Mouse (Mus musculus) hindbrain, embryonic 16.5 days (tissue): ENCODE measurements around the gene Mrps14. TPM values are rescaled to one million over a fixed set of nuclear protein-coding genes. Genes with fewer than 3 reads are reported as not detected.
A peak's percentile ranks its signal among the peaks of the same experiment; 100 is the strongest.

ENCODE experiments used
- ATAC-seq: fragments of 200-750 bp; cut with Nextera tagmentation; 2 replicates; pipeline ENCODE4 v1.8.0; 2017; ENCODE audit warnings: moderate TSS enrichment, moderate library complexity
- H3K27ac ChIP-seq: fragments of 300-500 bp; sonication (generic); 2 replicates; pipeline ENCODE4 v1.5.1; 2014; ENCODE audit warnings: low read depth, mild to moderate bottlenecking, control low read depth, low read length, moderate library complexity
- H3K27me3 ChIP-seq: fragments of 300-500 bp; sonication (generic); replicated peaks from 2 replicates; pipeline ENCODE4 v1.6.1; 2014; ENCODE audit warnings: low read length; ENCODE audit not compliant: control insufficient read depth, insufficient read depth
- H3K36me3 ChIP-seq: fragments of 300-500 bp; sonication (generic); 2 replicates; pipeline ENCODE4 v1.6.1; 2014; ENCODE audit warnings: mild to moderate bottlenecking, low read length, moderate library complexity, mixed read lengths; ENCODE audit not compliant: control insufficient read depth, insufficient read depth
- H3K4me1 ChIP-seq: fragments of 300-500 bp; sonication (generic); 2 replicates; pipeline ENCODE4 v1.6.1; 2014; ENCODE audit warnings: low read depth, low read length; ENCODE audit not compliant: control insufficient read depth, insufficient read depth
- H3K4me2 ChIP-seq: fragments of 300-500 bp; sonication (generic); 2 replicates; pipeline ENCODE4 v1.6.1; 2014; ENCODE audit warnings: mild to moderate bottlenecking, low read length, control low read depth, moderate library complexity
- H3K4me3 ChIP-seq: fragments of 300-500 bp; sonication (generic); 2 replicates; pipeline ENCODE4 v1.5.1; 2014; ENCODE audit warnings: mild to moderate bottlenecking, low read length, control low read depth, moderate library complexity
- H3K9ac ChIP-seq: fragments of 300-500 bp; sonication (generic); 2 replicates; pipeline ENCODE4 v1.6.1; 2014; ENCODE audit warnings: low read depth, mild to moderate bottlenecking, control low read depth, low read length, moderate library complexity
- H3K9me3 ChIP-seq: fragments of 300-500 bp; sonication (generic); 2 replicates; pipeline ENCODE4 v1.6.1; 2014; ENCODE audit warnings: mild to moderate bottlenecking, low read length, moderate library complexity; ENCODE audit not compliant: control insufficient read depth
- WGBS: fragments of 180-500 bp; shearing (Covaris S2); extraction: QIAGEN DNeasy Blood & Tissue Kit; methylation state at CpG from one replicate; pipeline ENCODE4 v1.1.7; 2014; 5-methylcytosine and 5-hydroxymethylcytosine counted together
- polyA plus RNA-seq: library from polyadenylated mRNA; unstranded; fragments of >200 nt; fragmentation: Nextera tagmentation; extraction: Ambion mirVana; gene quantifications from 2 replicates; pipeline ENCODE4 v1.2.1, GENCODE M21; 2015

The Mrps14 gene
- polyA plus RNA-seq, 1 experiment from 2014 or later, result 137 TPM

DNA sequence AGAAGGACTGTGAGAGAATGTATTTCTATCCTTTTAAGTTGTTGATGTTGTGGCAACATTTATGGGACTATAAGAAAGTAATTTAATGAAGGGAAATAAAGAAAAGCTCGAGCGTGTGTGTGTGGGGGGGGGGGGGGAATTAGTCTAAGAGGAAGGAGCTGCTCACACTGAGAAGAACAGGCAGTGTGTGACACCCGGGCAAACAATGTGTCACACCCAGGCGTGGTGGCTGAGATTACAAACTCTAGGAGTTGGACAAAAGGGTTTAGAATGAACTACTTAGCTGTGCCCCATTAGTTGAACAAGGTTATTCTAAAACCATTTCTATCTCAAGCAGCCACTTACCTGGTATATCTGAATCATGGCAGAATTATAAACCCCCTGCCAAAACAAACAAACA lies 13.8 kb upstream of the Mrps14 start:
- no peak for ATAC-seq
- no peaks in the 10 kb centered on the region for H3K36me3 ChIP-seq
- H3K4me1 ChIP-seq, result no peaks in the 10 kb centered on the region
- no peak overlapping the region for H3K4me2 ChIP-seq
- no peak overlapping the region for H3K4me3 ChIP-seq
- H3K9ac ChIP-seq, result no peak overlapping the region
- no peaks in the 10 kb centered on the region for H3K9me3 ChIP-seq
- H3K27ac ChIP-seq, result no peak overlapping the region
- no peaks in the 10 kb centered on the region for H3K27me3 ChIP-seq
- 80% methylated on average over 4 of the region's 4 CpGs for WGBS

DNA sequence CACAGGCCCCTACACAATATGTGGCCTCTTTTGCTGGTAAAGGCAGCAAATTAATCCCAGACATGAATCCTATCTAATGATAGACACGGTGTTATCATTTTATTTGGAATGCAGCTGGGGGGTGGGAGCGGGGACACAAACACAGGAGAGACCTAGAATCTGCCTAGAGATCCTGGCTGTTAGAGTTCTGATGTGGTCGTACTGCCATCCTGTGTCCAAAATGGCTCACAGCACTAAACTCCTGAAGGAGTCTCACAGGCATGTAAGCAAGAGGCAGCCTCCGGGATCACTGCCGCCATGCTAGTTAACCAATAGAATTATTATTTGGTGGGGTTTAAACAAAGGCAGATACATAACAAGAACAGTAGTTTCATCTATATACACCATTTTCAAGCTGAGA lies 10.5 kb upstream of the Mrps14 start:
- Histone ChIP-seq H3K4me2 (no peak overlapping the region), H3K4me1 (no peaks in the 10 kb centered on the region), H3K9ac (no peak overlapping the region), H3K27me3 (no peaks in the 10 kb centered on the region), H3K9me3 (no peaks in the 10 kb centered on the region), H3K4me3 (no peak overlapping the region), H3K27ac (no peak overlapping the region), H3K36me3 (no peaks in the 10 kb centered on the region)
- WGBS, result 16% methylated on average over 5 of the region's 5 CpGs
- peak; percentile 94 for ATAC-seq

DNA sequence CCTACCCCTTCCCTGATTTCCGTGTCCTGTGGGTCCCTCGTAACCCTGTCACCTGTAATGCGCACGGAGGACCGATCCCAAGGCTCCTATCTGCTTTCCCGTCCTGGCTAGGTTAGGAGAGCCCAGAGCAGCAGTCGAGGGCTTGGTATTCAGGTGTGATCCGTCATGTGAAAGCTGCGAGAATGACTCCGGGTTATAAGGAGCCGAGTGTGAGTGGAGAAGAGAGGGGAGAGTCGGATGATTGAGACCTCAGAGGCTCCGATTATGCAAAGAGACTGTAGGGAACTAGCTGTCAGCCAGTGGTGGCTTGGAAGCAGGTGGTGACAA lies 285 bp downstream of the Mrps14 start:
- peak overlapping the region; percentile 80 for H3K4me3 ChIP-seq
- peak overlapping the region; percentile 83 for H3K9ac ChIP-seq
- peaks cover 2% of the 10 kb centered on the region; the same call in 1 of the 2 replicates for H3K36me3 ChIP-seq
- peaks cover 2% of the 10 kb centered on the region; the same call in 1 of the 2 replicates for H3K4me1 ChIP-seq
- H3K9me3 ChIP-seq, result no peaks in the 10 kb centered on the region
- H3K27ac ChIP-seq, result peak overlapping the region; percentile 84
- no peaks in the 10 kb centered on the region for H3K27me3 ChIP-seq
- ATAC-seq, result no peak; the same call in 1 of the 2 replicates
- under 1% methylated on average over 13 of the region's 13 CpGs for WGBS
- peak overlapping the region; percentile 75 for H3K4me2 ChIP-seq

DNA sequence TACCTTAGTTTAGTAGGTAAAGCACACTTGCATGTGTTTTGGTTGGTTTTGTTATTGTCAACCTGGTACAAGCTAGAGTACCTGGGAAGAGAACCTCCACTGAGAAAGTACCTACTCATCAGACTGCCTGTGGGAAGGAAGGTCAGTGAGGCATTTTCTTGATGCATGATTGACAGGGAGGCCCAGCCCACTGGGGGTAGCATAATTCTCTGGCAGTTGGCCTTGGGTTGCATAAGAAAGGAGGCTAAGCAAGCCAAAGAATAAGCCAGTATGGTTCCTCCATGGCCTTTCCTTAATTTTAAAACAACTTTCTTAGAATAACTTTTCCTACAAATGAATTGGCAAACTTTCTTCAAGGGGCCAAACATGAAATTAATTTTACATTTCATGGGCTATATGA lies 10.5 kb downstream of the Mrps14 start:
- Histone ChIP-seq H3K9me3 (no peaks in the 10 kb centered on the region), H3K4me1 (peaks cover 8% of the 10 kb centered on the region), H3K9ac (no peak overlapping the region), H3K4me2 (no peak overlapping the region), H3K36me3 (peaks cover 41% of the 10 kb centered on the region), H3K27ac (no peak overlapping the region), H3K27me3 (no peaks in the 10 kb centered on the region), H3K4me3 (no peak overlapping the region)
- no peak for ATAC-seq

DNA sequence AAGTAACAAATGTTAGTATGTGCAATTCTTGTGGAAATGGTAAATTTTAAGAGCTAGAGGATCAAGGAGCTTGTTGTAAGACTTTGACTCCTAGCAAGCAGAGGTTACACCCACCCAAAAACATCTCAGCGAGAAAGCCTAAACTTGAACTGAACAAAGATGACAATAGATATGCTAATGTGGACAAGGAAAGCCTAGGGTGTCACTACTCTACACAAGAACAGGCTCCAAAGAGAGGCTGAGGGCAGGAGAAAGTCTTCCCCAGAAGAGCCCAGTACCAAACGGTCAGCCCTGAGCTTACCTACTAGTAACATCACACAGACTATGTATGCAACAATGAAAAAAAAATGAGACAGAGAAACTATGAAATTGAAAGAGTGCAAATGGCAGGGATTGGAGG lies 14.8 kb downstream of the Mrps14 start:
- Histone ChIP-seq H3K4me2 (no peak overlapping the region), H3K27ac (no peak overlapping the region)

DNA sequence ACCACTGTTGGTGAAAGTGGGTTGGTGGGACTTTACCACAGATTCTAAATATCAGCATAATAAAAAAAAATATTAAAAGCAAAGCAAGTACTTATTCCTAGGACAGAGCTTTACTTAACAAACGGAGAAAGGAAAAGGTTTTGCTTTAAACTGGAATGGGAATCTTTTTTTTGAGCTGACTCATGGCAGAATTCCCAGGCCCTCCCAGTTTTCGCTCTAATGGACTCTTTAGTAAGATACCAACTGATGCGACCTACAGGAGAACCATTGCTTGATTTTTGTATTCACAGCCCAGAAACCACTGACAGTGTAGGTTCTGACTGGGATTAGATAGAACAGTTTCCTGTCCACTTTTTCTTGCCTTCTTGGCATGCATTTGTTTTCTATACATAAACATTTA lies 15.6 kb downstream of the Mrps14 start:
- Histone ChIP-seq H3K4me3 (peak overlapping the region; percentile 93), H3K36me3 (peaks cover 15% of the 10 kb centered on the region), H3K9me3 (no peaks in the 10 kb centered on the region), H3K4me2 (peak overlapping the region; percentile 84), H3K4me1 (peaks cover 20% of the 10 kb centered on the region), H3K27me3 (no peaks in the 10 kb centered on the region), H3K9ac (no peak overlapping the region), H3K27ac (no peak overlapping the region)
- no peak for ATAC-seq
- WGBS, result 51% methylated on average over 3 of the region's 3 CpGs

More for the DNA sequence above, 14.8 kb downstream of the Mrps14 start:
- H3K36me3 ChIP-seq, result peaks cover 22% of the 10 kb centered on the region
- 19% methylated on average over 2 of the region's 2 CpGs for WGBS
- H3K4me3 ChIP-seq, result no peak overlapping the region
- no peaks in the 10 kb centered on the region for H3K27me3 ChIP-seq
- H3K4me1 ChIP-seq, result peaks cover 20% of the 10 kb centered on the region
- H3K9ac ChIP-seq, result no peak overlapping the region
- no peaks in the 10 kb centered on the region for H3K9me3 ChIP-seq
- no peak for ATAC-seq

DNA sequence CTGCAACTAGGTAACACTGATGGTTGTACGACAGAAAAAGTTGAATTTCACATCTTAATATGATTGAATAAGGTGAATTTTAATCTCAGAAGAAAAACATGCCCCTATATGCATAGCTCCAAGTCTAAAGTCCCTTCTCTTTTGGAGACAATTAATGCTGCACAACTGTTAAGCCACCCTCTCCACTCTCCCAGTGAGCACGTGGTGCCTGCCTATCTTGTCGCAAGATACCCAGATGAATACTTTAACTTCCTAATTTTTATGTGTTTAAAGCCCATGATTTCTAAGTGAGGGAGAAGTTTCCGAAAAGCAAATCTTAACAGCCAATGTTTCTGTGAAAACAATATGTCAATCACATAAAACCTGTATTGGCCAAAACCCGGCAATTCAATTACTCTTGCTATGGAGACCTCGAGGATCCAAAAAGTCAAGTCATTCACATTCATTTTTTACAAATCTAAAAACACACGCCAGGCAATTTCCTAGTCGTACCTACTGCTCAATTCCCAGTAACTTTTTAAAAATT lies 16.6 kb downstream of the Mrps14 start:
- no peak for ATAC-seq
- Histone ChIP-seq H3K9me3 (no peaks in the 10 kb centered on the region), H3K4me1 (peaks cover 20% of the 10 kb centered on the region), H3K27me3 (no peaks in the 10 kb centered on the region), H3K36me3 (peaks cover 9% of the 10 kb centered on the region; the same call in 1 of the 2 replicates), H3K9ac (peak overlapping the region; percentile 96), H3K4me2 (peak overlapping the region; percentile 84), H3K27ac (peak overlapping the region; percentile 91), H3K4me3 (peak overlapping the region; percentile 93)
- 2% methylated on average over 8 of the region's 8 CpGs for WGBS

DNA sequence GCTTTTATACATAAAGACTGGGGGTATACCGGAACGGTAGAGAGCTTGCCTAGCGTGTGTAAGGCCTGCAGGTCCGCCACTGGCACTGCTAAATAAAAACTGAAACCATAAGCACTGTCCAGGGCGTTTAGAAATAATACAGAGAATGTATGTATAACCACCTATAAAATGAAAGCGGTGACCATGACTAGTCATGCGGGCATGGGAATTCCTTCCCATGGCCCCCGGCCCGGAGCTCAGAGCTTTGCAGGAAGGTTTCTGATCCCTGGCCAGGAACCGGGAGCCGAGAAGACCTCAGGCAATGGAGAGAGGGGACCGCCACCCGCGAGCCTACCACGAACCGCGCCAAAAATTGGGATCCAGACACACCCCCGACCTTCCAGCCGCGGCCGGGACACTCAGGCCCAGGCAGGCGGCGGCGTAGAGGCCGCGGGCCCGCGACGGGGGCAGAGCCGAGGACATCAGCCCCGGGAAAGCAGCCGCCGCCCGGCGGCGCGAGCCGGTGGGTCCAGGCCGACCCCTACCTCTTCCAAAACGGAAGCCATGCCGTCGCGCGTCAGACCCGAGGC lies 17.2 kb downstream of the Mrps14 start:
- no peaks in the 10 kb centered on the region for H3K9me3 ChIP-seq
- 0% methylated on average over 45 of the region's 45 CpGs for WGBS
- 0 out of 2 replicates have a peak, but pooled peaks cover 7% of the 10 kb centered on the region for H3K36me3 ChIP-seq
- H3K9ac ChIP-seq, result peak overlapping the region; percentile 96
- peak; percentile 70 for ATAC-seq
- H3K4me1 ChIP-seq, result peaks cover 20% of the 10 kb centered on the region
- H3K4me2 ChIP-seq, result peak overlapping the region; percentile 84
- H3K4me3 ChIP-seq, result peak overlapping the region; percentile 93
- no peaks in the 10 kb centered on the region for H3K27me3 ChIP-seq
- H3K27ac ChIP-seq, result peak overlapping the region; percentile 91

DNA sequence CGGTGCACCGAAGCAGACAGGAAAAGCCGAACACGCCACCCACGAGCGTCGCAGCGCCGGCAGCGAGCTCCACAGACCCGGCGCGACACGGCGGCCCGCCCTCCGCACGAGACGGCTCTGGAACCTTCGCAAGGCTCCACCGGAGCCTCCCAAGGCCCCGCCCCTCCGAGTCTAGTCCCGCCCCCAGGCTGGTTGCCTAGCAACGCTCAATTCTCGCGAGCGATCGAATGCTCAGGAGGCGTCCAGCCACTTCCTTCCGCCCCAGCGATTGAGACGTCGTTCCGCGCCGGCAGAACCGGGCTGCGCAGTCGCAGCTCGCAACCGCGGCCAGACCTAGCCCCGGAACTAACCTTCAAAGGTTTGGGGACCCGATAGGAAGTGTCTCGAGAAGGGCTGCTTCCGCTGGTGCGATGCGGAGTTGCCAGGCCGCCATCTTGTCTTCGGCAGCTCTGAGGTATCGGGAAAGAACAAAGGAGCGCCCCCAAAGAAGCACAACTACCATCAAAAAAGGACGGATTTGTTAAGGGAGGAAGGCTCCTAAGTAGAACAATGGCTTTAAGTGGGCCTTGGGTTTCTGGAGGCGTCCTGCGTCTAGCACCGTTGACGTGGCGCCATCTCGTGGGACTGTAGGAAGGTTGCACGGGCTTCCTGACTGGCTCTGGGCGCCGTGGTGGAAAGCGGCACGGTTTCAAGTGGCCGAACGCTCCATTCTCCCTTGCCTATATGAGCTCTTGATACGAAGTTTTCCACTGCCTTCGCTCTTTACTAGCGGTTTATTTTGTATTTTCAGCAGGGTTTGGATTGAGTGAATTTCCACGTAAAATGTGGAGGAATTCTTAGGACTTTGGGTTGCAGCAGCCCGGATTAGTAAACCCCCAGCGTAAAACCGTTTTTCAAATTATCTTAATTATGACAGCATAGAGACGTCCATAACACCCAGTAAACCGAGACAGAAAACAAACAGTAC lies 18.0 kb downstream of the Mrps14 start, which contains the start of gene Cacybp:
Cacybp (minus strand) TSS at position 173 of the 967 bp plus-strand sequence.
- Histone ChIP-seq H3K27me3 (no peaks in the 10 kb centered on the region), H3K4me2 (peak within 1 kb of the TSS; percentile 84), H3K4me3 (peak within 1 kb of the TSS; percentile 93), H3K4me1 (peaks cover 20% of the 10 kb centered on the region), H3K9me3 (no peaks in the 10 kb centered on the region), H3K36me3 (no peaks in the 10 kb centered on the region), H3K9ac (peak within 1 kb of the TSS; percentile 96), H3K27ac (peak within 1 kb of the TSS; percentile 99)
- peak; percentile 98 for ATAC-seq
- under 1% methylated on average over 67 of the region's 76 CpGs for WGBS
